Comparison of ENCODE assay signal across 8 mouse cellular contexts in genomic region chr7:38182962-38183687, GRCm38 (mm10). TPM values are rescaled to one million over a fixed set of nuclear protein-coding genes. Genes with fewer than 3 reads are reported as not detected.
A peak's percentile ranks its signal among the peaks of the same experiment; 100 is the strongest.
DNase-seq lines count a peak whose midpoint lies in the region; ATAC-seq lines count a peak whose summit lies in the region.

Gene 1600014C10Rik (plus strand): TSS chr7:38183217.

- H3K27ac ChIP-seq in intestine, embryonic 15.5 days = peak within 1 kb of the TSS; percentile 86
- peak within 1 kb of the TSS; percentile 81 for H3K27ac ChIP-seq in neural tube, embryonic 12.5 days

- H3K9me3 ChIP-seq in intestine, embryonic 15.5 days = no peaks in the 10 kb centered on the region
- H3K9me3 ChIP-seq in neural tube, embryonic 12.5 days = no peaks in the 10 kb centered on the region

- peak; percentile 16 to 54 for DNase-seq in urinary bladder, adult 18-20 months (ENCODE audit: low spot score in 2 of 2)
- no peak for DNase-seq in urinary bladder, postnatal 10 days (ENCODE audit: low spot score)
- peak; percentile 62 for DNase-seq in embryo, embryonic 10.5 days (ENCODE audit: low spot score)
- no peak for DNase-seq in gonadal fat pad, adult 2 months (ENCODE audit: low read depth)
- DNase-seq in liver = peak; percentile 46
- DNase-seq in T-cell, adult 2 months (ENCODE audit: low spot score) = no peak

- H3K4me1 ChIP-seq in intestine, embryonic 15.5 days (replicated peaks) = peaks cover 15% of the 10 kb centered on the region
- H3K4me1 ChIP-seq in neural tube, embryonic 12.5 days = peaks cover 14% of the 10 kb centered on the region

- H3K4me2 ChIP-seq in intestine, embryonic 15.5 days (replicated peaks) = peak within 1 kb of the TSS; percentile 93
- H3K4me2 ChIP-seq in neural tube, embryonic 12.5 days (replicated peaks) = peak within 1 kb of the TSS; percentile 89

- peak; percentile 78 for ATAC-seq in intestine, embryonic 15.5 days
- peak; percentile 44 for ATAC-seq in neural tube, embryonic 12.5 days (ENCODE audit: low FRiP score, low read depth)

- H3K9ac ChIP-seq in intestine, embryonic 15.5 days = peak within 1 kb of the TSS; percentile 77
- H3K9ac ChIP-seq in neural tube, embryonic 12.5 days = peak within 1 kb of the TSS; percentile 69

- H3K27me3 ChIP-seq in intestine, embryonic 15.5 days (replicated peaks) = no peaks in the 10 kb centered on the region
- H3K27me3 ChIP-seq in neural tube, embryonic 12.5 days (replicated peaks) = no peaks in the 10 kb centered on the region

- H3K4me3 ChIP-seq in intestine, embryonic 15.5 days (replicated peaks) = peak within 1 kb of the TSS; percentile 71
- H3K4me3 ChIP-seq in neural tube, embryonic 12.5 days = peak within 1 kb of the TSS; percentile 54

- WGBS in intestine, embryonic 15.5 days = 5% methylated on average over 28 of the region's 28 CpGs
- WGBS in neural tube, embryonic 12.5 days = 4% methylated on average over 28 of the region's 28 CpGs

- H3K36me3 ChIP-seq in intestine, embryonic 15.5 days = no peaks in the 10 kb centered on the region
- no peaks in the 10 kb centered on the region for H3K36me3 ChIP-seq in neural tube, embryonic 12.5 days

RNA-seq across cellular contexts. Expression of gene 1600014C10Rik, which starts in this region (rescaled TPM):
- 39.4 and 44.7 TPM in 2 replicates for polyA plus RNA-seq in gonadal fat pad, adult 2 months (2012; rRNA removed)
- polyA plus RNA-seq in intestine, embryonic 15.5 days (2015; fragmentation: Nextera tagmentation; extraction: Ambion mirVana) = 13.5 and 13.9 TPM in 2 replicates
- 20.0 and 20.8 TPM in 2 replicates for polyA plus RNA-seq in neural tube, embryonic 12.5 days (2016; fragmentation: Nextera tagmentation; extraction: Ambion mirVana)

Comparison
In these comparisons a context has a peak if more than half of its experiments do, and no peak if none do; other contexts are left out.
1. DNase-seq: peak in urinary bladder, adult 18-20 months (2 of 2), embryo, embryonic 10.5 days (single experiment) and liver (single experiment); none in urinary bladder, postnatal 10 days (single experiment), gonadal fat pad, adult 2 months (single experiment) and T-cell, adult 2 months (single experiment).